Mouse (Mus musculus) stomach, postnatal 0 days (tissue): ENCODE measurements around the gene Ttc30a1.

Source experiments
- CTCF ChIP-seq: IDR thresholded peaks from 2 replicates; pipeline ENCODE4 v1.5.1; 2016; ENCODE audit warnings: antibody characterized with exemption, low read depth, mild to moderate bottlenecking, moderate library complexity
- EP300 ChIP-seq: optimal IDR thresholded peaks from 2 replicates; pipeline ENCODE3; 2016; ENCODE audit warnings: antibody characterized with exemption

DNA sequence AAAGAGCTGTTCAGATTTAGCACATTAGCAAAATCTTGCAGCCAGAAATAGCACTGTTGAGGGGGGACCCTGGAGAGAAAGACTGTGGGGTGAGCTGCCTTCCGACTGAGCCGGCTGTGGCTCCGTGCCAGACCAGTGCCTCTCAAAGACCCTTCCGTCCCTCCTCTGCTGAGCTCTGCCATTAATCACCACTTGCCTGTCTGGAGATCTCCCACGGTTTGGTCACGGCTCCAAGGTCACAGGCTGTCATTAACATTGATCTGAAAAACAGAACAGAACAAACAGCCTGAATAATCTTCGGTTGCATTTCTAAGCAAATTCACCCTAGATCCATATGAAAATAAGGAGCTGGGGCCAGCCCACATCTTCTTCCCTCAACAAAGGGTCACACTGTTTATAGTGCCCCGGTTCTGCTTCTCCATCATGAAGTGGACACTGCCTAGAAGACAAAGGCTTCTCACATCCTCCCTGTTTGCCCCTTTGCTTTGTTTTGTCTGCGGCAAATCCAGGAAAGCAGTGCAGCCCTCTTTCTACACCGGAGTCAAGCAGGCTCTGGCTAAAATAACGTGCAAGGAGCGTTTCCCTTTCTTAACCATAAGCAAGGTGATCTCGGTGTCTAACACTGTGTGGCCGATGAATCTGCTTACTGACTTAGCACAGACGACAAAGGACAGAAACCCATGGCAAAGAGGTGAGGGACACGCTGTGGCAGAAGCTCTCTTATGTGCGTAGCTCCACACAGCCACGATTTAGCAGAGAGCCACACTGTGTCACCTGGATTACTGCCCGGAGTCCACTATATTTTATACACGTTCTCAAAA is 47.5 kb upstream of the Ttc30a1 start:
- no peak for TF ChIP-seq EP300
- no peak for TF ChIP-seq CTCF
